Mouse (Mus musculus) regulatory T cell (primary cell): ENCODE results near the gene Ttc4.

Source experiments
- in situ Hi-C: fragments of 300-600 bp; cut with MboI, MseI; formaldehyde crosslinking; loops from one replicate; pipeline ENCODE4 v1.15.1; 2025; ENCODE audit warnings: high pct_unique_total_duplicates

Gene Ttc4

DNA sequence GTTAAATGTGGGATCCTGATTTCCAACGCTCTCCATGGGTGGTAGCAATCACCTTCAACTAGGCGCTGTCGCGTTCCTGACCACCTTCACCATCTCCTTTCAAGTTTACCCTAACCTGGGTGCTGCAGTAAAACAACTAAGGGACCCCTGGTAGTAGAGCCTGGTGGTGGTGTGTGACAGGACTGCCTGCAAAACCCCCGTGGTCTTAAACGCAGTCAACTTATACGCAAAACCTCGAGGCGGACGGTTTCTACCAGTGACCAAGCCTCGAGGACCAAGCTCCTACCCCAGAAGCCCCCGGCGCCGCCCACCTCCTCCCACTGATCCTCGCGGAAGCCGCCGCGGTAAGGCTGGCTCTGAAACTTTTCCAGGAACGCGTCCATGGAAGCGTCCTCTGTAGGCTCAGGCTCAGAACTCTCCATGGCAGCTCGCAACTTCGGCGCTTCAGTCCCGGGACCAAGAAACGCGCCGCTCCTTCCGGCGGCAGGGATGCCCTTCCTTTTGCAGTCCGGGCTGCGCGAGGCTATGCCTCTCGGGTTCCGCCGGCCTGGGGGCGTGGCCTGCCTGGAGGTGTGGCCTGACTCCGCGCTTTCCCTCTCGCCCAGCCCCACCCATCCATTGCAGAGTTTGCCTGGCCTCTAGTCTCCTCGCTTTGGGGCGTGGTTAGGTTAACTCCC lies at the start of gene Ttc4:
Gene Ttc4, minus strand, starts transcription at position 503 of the 677 bp plus-strand sequence.
- in situ Hi-C loops = no loop called here

DNA sequence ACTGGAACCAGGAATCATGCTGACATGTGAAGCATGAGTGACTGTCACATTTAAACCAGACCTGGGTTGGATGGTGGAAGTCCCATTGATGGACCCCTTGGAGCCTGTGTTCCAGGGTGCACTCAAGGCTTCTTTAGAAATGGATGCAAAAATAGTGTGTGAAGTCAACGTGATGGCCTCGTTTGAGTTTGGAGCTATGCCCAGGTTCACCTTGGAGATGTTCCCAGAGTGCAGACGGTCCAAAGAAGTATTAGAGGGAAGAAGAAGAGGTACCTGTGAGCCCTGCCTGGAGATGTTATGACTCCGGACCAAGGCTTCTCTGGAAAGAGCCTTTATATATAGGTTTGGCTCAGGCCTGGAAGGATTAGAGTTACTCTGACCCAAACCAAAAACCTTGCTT lies 41.9 kb upstream of the Ttc4 start:
- in situ Hi-C loops = no loop called here

DNA sequence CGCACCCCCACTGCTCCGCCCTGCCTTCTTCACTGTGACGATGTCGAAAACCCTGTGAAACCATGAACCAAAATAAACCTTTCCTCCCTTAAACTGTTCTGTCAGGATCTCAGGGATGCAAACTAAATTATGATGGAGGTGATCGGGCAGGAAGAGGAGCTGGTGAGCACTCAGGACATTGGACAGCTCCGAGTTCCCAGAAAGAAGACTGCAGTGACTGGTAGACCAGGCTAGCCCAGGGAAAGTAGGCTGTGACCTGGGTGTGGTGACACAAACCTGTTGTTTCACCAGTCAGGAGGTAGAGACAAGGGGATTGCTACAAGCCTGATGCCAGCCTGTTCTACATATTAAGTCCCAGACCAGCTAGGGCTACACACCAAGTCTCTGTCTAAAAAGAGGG lies 34.9 kb upstream of the Ttc4 start:
- in situ Hi-C loops = no loop called here

DNA sequence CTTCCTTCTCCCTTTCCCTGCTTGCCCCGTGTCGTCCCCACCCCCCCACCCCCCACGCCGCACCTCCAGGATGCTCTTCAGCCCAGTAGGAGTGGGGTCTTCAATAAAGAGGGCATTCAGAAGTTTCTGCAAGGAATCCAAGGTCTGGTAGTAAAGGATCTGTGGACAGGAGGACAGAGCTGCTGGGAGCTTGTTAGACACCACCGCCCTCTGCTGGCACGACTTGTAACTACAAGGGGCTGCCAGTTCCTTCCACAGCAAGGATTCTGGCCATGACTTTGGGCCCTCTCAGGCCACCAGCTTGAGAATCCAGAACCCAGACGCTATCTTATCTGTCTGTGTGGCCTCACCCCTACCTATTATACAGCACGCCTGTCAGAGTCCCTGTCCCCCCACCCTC lies 29.7 kb upstream of the Ttc4 start:
- in situ Hi-C loops = loop anchor here (5.0 kb wide), 1 partner anchor 76 kb away; no protein-coding TSS in a partner anchor

DNA sequence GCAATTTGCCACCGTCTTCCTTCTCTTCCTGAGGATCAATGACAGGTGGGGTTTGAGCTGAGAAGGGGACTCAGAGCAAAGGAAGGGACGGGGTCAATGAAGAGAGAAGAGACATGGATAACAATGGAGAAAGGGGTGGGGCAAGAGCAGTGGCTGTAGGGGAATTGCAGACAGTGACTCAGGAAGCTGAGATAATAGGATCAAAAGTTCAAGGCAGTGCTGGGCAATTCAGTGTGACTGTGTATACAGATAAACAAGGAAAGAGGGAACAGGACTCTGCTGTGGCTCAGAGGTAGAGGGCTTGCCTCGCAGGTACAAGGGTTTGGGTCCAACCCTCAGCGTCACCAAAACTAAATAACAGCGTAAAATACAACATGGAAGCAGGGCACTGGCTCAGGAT lies 29.2 kb upstream of the Ttc4 start:
- in situ Hi-C loops = loop anchor here (5.0 kb wide), 1 partner anchor 76 kb away; no protein-coding TSS in a partner anchor

DNA sequence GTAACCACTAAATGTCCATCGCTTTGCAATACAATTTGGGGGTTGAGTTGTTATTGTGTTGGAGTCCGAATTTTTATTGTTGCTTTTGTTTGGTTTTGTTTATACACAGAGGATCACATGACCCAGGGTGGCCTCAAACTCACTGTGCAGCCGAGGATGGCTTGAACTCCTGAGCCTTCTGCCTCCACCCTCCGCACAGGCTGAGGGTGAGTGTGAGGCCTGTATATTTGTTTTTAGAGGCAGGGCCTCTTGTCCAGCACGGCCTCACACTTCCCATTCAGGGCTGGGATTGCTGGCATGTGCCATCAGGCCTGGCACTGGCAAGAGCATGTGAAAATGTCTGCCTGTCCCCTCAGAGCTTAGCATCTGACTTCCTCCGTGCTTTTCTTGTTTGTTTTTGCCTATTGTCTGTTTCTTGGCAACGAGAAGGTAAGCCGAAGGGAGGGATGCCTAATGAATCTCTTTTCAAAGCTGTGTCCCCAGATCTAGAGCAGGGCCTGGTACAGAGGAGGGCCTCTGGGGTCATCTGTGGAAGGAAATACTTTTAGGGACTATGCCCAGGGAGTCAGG lies 26.4 kb upstream of the Ttc4 start:
- in situ Hi-C loops = loop anchor here (5.0 kb wide), 1 partner anchor 73 kb away; no protein-coding TSS in a partner anchor

DNA sequence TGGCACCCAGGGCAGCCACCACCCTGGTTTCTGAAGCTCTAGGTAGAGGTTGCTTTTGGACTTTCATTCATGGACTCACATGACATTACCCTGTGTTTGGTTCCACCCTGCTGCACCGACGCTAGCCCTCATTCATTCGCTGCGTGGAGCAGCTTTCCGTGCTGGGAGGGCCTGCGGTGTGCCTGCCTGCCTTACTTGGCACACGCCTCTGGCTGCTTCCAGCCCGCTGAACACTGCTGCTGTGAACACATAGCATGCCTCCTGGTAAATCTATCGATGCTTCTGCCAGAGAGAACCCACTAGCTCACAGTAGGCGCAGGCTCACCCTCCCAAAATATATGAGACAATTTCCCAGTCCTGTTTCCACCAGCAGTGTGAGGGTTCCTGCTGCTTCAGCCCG lies 25.7 kb upstream of the Ttc4 start:
- in situ Hi-C loops = no loop called here

DNA sequence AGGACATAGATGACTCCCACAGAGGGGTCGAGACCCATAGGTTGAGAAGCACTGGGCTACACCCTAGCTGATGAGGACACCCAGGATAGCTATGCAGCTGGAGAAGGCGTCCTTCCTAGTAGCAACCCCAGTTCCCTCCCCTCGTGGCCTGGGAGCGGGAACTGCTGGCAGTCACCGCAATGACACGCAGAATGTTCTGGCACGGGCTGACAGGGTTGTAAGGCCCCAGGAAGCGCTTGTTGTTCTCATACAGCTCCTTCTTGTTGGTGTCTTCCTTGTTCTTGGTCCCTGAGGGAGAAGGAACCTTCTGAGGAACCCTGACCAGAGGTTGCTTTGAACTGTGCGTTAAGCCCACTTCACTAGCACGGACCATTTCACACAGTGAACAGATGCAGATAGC lies 25.2 kb upstream of the Ttc4 start:
- in situ Hi-C loops = no loop called here

DNA sequence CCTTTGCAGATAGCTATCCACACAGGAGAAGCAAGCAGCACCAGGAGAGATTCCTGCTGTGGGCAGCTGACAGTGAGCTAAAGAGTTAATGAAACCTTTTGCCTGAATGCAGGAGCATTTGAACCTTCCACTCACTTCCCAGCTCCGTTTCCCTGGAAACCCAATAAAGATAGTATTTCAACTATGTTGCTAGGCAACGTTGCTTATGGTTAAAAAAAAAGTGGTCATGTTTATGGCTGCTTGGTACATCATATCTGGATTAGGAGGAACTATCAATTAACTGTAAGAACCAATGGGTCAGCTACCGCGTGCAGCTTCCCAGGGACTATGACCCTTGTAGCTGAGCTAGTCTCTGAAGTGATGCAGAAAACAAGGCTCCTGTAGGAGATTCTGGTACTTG lies 22.1 kb upstream of the Ttc4 start:
- in situ Hi-C loops = no loop called here

DNA sequence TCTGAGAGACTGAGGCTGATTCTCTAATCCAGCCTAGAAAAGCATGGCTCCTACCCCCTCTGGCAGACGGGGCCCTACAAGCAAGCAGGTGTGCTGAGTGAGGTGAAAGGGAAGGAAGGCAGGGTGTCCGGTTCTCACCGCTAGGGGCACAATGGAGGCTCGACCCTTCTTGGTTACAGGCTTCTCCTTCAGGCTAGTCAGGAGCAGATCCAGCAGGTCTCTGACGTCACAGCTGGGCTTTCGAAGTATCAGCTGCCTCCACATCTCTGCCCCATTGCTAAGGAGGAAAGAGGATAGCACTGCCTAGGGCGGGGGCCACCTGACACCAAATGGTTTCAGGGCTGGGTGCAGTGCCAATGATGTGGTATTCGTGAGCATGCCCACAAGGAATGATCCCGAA lies 21.2 kb upstream of the Ttc4 start:
- in situ Hi-C loops = no loop called here

DNA sequence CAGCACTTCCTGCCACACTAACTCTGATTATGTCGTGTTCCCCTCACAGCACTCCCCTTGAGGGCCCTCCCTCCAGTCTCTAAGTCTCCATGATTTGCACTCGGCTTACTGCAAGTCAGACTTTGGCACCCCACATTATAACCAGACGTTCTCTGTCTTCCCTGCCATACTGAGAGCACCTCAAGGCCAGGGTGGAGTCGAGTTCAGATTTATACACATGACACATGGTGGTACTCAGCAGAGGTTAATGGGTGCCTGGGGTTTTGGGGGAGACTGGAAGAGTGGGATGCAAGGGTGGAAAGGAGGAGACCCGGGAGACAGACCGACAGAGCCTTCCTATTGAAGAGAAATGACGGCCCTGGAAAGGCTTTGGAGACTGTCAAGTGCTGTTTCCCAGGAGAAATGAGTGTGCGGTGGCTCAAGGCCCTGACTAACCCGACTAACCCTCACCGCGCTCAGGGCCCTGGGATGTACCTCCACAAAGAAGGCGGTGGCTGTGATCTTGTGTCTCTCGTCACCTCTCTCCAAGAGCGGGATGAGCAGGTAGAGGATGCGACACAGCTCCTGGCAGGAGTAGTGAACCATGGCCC lies 15.2 kb upstream of the Ttc4 start:
- in situ Hi-C loops = no loop called here

DNA sequence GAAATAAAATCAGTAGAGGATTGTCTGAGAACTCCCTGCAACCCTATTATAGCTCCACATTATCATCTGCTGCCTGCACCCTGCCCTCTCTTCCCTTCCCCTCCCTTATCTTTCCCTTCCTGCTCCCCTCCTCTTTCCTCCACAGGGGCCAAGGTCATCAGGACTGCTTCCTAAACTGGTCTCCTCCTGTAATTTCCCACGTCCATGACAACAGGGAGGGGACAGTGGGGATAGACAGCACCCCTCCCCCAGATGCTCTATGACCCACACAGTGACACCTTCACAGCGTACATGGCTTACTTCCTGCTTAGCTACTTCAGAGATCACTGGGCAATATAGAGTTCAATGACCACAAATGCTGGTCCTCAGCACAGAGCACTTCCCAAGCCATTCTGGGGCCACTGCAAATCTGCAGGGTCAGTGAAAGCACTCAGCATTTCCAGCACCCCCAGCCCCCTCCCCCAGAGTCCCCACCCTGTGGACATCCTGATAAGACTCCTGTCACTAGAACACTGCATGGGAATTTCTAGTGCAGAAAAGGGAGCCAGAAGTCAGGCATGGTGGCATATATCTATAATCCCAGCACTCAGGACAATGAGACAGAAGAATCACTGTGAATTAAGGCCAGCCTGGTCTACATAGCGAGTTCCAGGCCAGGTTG lies 10.0 kb upstream of the Ttc4 start:
- in situ Hi-C loops = no loop called here

DNA sequence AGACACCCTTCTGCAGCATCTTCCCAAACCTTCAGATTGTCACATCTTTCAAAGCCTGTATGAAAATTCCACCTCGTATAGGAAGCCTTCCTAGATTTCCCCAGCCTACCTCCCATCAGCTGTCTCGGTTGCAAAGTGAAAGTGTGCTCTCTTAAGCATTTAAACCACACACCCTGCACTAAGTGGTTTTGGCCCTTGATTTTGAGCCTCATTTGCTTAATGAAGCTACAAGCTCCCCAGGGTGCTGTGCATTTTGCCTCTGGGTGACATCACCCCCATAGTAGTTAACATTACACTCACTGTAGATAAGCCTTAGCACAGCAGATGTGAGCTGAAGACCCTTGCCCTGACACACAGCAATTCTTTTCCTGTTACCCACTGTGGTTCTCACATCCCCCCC lies 2.2 kb upstream of the Ttc4 start:
- in situ Hi-C loops = no loop called here

DNA sequence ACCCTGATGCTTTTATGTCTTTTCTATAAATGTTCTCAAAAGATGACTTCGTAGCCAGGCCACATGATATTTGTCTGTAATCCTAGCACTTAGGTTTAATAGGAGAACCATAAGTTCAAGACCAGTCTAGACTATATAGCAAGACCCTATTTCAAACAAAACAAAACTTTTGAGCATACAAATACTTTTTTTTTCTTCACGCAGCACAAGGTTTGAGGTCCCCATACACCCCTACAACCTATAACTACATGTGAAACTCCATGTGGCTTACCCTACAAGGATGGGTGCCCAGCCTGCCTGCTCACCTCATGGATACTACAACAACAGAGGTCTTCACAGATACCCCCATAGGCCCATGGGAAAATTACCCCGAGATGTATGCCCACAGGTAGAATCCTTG lies 408 bp upstream of the Ttc4 start:
- in situ Hi-C loops = no loop called here

DNA sequence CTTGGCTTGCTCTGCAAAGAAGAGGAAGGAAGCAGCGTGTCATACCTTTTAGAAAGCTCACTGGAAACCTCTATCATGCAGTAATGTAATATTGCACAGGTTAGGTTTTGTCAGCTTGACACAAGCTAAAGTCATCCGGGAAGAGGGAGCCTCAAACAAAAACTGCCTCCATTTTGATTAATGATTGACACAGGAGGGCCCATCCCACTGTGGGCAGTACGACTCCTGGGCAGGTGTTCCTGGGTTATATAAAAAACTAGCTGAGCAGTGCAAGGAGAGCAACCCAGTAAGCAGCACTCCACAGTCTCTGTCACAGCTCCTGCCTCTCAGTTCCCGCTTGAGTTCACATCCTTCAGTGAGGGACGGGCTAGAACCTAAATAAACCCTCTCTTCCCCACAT lies 2.0 kb downstream of the Ttc4 start:
- in situ Hi-C loops = no loop called here

DNA sequence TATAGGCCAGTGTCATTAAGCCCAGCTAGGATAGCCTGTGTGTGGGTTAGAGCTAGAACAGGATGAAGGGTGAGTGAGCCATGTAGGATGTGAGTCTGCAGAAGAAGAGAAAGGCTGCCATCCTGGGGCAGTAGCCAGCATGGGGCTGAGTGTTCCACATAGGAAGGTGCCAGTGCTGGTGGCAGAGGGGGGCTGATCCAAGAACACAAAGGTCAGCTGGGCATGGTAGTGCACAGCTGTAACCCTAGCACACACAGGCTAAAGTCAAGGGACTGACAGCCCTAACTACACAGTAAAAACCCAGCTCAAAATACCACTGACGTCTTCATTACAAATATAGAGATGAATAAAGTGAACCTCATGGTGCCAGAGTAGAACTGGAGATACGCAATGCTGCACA lies 12.2 kb downstream of the Ttc4 start:
- in situ Hi-C loops = no loop called here

DNA sequence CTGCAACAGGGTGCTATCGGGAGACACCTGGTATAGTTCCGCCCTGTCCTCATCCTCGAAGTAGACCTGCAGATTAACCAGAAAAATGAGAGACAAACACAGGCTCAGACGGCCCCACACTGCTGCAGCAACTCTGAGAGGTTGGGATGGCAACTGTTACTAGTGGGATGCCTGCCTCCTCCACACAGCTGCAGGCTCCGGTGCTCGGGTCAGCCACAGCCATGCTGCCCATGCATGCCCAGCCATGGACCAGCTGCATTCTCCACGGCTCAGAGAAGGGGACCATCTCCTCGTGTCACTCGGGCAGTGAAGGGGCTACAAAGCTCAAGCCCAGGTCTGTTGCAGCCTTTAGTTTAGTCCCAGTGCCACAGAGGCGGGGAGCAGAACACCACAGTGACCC lies 13.1 kb downstream of the Ttc4 start:
- in situ Hi-C loops = no loop called here

DNA sequence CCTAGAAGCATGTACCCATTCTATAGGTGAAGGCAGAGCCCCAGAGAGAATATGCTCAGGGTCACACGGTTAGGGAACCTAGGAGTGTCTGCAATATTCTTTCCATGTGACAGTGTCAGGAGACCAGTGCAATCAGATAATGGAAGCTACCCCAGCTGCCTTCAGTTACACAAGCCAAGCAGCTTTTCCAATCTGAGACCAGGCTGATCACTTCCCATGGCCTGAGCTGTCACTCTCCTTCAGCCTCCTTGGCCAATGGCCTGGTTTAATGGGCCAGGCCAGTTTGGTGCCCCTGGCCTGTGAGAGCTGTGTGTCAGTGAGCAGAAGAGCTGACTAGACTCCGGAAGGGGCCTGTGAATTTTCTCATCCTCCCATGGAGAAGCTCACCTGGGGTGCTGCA lies 13.5 kb downstream of the Ttc4 start:
- in situ Hi-C loops = no loop called here

DNA sequence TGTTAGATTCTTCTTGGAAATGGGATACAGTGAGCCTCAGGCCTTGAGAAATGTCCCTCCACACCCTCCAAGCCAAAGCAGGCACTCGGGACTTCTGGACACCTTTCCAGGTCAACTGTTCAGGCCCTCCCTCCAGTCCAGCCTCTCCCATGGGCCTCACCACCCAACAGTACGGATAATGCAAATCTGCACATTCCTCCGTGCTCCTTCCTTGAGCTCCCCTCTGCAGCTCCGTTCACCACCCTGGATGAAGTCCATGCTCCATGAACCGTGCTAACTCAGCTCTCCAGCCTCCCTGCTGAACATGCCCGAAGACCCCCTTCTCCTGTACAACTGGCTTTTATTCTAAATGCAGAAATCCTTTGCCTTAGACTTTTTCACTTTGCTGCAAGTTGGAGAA lies 14.0 kb downstream of the Ttc4 start:
- in situ Hi-C loops = no loop called here

DNA sequence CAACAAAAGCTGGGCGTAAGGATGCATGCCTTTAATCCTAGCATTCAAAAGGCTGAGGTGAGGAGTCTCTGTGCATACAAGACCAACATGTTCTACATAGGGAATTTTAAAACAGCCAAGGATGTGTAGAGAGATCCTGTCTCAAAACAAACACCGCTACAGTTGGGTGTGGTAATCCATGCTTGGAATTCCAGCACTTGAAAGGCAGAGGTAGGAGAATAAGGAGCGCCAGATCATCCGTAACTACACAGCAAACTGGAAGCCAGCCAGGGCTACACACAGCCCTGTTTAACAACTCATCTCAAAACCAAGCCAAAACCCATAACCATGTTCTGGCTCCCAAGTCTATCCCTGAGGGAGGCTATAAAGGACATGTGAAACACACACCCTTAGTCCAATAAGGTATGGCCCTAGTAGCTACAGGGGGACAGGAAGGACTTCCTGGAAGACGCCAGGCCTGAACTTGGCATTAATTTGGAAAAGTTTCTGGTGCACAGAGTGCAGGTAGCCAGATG lies 14.7 kb downstream of the Ttc4 start:
- in situ Hi-C loops = no loop called here

DNA sequence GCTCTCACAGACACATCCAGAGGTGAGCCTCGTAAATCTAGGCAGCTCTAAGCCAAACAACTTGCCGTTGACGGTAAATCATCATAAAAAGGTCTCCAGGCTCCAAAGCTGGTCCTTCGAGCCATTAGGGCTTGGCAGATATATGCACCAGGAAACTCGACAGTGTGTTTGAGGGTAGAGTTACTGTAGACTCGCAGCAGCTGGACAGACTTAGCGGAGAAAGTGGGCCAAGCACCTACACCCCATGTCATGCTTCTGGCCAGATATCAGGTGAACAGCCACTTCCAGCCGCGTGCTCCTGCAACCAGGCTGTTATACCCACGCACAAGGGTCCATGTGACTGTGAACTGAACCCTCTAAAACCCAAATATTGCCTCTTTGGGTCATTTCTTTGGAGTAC lies 23.1 kb downstream of the Ttc4 start:
- in situ Hi-C loops = no loop called here

DNA sequence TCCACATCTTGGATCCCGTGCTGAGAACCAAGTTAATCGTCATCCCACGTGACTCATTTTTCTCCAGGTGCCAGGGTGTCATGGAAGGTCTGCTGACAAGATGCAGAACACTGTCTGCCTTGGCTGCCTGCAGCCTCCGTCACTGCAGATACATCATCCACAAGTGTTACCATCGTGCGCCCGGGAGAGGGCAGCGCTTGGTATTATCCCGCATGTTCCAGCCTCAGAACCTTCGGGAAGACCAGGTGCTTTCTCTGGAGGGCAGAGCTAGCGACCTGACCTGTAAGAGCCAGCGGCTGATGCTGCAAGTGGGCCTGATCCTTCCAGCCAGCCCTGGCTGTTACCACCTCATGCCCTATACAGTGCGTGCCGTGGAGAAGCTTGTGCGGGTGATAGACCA lies 25.7 kb downstream of the Ttc4 start:
- in situ Hi-C loops = no loop called here

DNA sequence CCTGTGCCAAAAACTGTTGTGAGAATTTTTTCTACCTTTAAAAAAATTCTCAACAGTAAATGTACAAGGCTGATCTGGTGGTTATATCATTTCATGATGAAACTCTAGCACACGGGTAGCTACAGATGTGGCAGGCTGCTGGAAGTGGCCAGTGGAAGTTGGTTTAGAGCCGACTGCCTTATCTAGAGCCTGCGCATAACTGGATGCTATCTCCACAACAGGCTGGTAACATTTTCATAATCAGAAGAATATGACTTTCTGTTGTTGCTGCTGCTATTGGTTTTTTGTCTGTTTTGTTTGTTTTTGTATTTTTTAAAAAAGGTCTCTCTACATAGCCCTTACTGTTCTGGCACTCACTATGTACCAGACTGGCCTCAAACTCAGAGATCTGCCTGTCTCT lies 26.2 kb downstream of the Ttc4 start:
- in situ Hi-C loops = no loop called here
